Mouse (Mus musculus): ENCODE measurements around the gene Olfr329-ps.
A peak's percentile ranks its signal among the peaks of the same experiment; 100 is the strongest.
"Not testable (repeated sequence)": the region's sequence is repeated elsewhere in the genome, so short reads cannot be mapped to it uniquely, and the experiment has no call there.

Gene Olfr329-ps

DNA sequence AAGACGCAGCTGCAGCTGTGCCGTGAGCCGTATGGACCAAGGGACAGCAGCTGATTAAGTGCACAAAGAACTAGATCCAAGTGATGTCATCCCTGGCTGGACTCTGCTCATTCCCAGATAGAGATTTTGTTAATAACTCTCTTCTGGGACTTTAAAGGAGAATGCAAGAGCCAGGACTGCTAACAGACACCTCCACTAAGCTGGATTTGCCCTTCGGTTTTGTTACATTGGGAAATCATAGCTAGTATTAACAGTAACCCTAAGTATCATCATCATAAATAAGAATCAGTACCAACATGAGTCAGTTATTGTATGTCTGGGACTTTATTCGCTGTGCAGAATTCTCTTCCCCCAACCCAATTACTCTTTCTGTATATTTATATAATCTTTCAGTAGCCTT lies at the start of gene Olfr329-ps:
Gene Olfr329-ps, minus strand, starts transcription at position 101 of the 400 bp plus-strand sequence.
- no peak for DNase-seq

GRCm38 (mm10) chr11:58594814-58595213 lies 48.6 kb upstream of the Olfr329-ps start, which contains the start of gene Olfr324:
Olfr324 (plus strand) TSS chr11:58595114.
- DNase-seq: no peak

DNA sequence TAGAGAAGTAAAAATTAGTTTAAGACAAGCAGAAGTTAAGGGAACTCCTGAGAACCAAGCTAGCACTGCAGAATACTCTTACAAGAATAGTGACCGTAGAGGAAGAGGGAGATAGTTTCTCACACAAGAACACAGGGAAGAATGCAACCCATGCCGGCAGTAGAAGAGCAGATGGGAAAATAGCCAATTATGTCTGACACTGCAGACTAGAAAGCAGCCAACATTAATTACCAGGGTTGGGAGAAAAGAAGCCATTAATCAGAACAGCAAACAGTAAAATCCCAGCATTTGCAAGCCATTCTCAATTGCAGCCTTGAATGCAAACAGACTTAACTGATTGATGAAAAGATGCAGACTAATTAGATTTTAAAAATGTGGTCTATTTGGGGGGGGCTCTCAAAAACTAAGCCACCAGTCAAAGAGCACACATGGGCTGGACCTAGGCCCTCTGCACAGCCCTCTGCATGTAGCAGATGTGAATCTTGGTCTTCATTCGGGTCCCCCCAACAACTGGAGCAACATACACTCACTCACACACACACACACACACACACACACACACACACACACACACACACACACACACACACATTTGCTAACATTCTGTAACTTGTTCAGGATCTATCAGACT lies 42.5 kb upstream of the Olfr329-ps start:
- DNase-seq: no peak

DNA sequence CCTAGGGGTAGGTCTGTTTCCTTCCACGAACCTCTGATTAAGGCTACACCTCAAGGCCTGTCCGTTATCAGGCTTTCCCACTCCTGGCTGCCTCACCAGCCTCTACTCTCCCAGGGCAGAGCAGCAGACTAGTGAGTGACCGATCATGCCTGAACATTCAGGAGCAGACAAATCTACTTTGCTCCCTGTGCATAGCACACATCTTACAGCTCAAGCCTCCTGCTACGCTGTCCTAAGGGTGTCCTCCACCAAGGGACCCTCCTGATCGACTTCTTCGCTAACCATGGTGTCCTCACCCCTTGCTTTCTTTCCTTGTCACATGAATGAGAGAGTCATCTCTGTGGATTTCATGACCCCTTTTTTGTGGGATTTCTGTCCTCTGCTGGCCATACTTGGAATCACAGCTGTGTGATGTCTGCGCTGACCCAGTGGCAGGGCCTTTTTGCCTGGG lies 41.7 kb upstream of the Olfr329-ps start:
- peak; percentile 73 to 78 for DNase-seq

DNA sequence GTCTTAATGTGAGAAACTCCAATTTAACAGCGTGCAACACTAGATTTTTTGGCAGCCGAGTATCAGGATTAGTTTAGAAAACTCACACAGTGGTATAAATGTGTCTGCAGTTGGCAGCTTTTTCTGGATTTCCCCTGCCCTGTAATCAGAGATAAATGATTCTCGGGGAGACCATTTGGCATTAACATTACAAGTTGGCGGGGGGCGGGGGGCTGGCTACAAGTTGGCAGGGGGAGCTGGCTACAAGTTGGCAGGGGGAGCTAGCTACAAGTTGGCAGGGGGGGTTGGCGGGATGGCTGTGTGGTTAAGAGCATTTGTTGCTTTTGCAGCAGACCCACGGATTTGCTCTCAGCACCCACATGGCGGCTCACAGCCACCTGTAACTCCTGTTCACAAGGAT lies 32.4 kb upstream of the Olfr329-ps start:
- DNase-seq: peak; percentile 20 to 66

- no peak for DNase-seq
These were observed 31.2 kb upstream of the Olfr329-ps start, which contains the start of gene Olfr325 for GRCm38 (mm10) chr11:58577430-58577829. Olfr325 (plus strand) TSS chr11:58577730.

GRCm38 (mm10) chr11:58570405-58570804 lies 24.2 kb upstream of the Olfr329-ps start, which contains the start of gene Olfr224:
Olfr224 (minus strand) TSS chr11:58570553.
- DNase-seq: no peak

- DNase-seq: peak; percentile 5 to 7
These were observed 9.3 kb upstream of the Olfr329-ps start, which contains the start of gene Olfr328 for GRCm38 (mm10) chr11:58555536-58555935. Olfr328 (minus strand) TSS chr11:58555636.

GRCm38 (mm10) chr11:58534736-58535135 lies 11.5 kb downstream of the Olfr329-ps start, which contains the start of gene Olfr330:
Olfr330 (minus strand) TSS chr11:58534836.
- not testable (repeated sequence) for DNase-seq

GRCm38 (mm10) chr11:58519756-58520155 lies 26.5 kb downstream of the Olfr329-ps start:
- DNase-seq: peak; percentile 4 to 23

DNA sequence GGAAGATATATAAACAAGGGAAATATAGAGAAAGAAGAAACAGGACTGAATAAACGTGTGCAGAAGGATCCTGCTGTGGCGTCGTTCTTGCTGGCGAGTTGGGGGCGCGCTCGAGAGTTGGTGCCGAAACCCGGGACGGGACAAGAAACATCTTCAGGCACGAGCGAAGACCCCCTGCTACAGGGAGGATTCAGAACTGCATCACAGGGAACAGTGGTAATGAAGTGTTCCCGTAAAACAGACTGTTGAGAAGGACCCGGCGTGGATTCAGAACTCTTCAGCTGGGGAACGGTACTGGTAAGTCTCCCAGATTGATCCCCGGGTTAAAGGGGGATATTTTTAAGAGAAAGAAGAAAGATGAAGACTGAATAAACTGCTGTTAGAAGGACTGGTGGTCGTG lies 27.3 kb downstream of the Olfr329-ps start:
- DNase-seq: peak; percentile 62 to 64

DNA sequence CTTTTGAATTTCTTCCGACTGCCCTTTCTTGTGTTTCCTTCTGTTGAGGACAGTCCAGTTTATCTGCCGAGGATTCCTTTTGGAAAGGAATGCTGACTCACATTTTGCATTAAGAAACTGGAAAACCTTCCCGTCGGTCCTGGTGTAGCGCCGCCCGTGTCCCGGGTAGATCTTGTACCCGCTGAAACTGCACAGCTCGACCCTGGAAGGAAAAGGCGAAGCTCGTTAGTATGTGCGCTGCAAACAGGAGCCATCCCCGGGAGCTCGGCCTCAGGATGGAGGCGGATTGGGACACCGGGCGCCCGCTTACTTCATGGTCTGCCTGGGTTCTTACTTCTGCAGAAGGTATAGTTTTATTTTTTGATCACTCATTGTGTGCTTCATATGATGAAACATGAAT lies 37.2 kb downstream of the Olfr329-ps start:
- DNase-seq: not testable (repeated sequence)

GRCm38 (mm10) chr11:58502472-58502871 lies 43.8 kb downstream of the Olfr329-ps start, which contains the start of gene Olfr331:
Olfr331 (minus strand) TSS chr11:58502572.
- DNase-seq: not testable (repeated sequence)

GRCm38 (mm10) chr11:58499290-58499689 lies 46.9 kb downstream of the Olfr329-ps start:
- peak; percentile 10 to 34 for DNase-seq

- DNase-seq: peak; percentile 5
These were observed 47.5 kb downstream of the Olfr329-ps start for GRCm38 (mm10) chr11:58498761-58499160.

DNA sequence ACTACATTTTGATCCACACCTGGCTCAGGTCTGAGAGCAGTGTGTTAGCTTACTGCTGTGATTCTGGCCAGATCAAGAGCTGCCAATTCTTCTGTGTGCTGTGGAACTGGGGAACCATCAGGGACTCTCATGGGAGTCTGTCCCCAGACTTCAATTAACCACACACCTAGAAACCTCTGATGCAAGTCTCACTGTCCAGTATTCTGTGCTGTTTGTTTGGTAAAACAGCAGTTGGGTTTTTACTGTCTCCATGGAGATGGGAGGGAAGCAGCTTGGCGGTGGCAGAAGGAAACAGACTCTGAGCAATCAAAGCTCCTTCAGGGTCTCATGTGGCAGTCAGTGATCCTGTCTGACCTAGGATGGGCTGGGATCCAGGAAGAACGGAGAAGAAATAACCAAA lies 53.8 kb downstream of the Olfr329-ps start, which contains the start of gene Olfr332:
Gene Olfr332, minus strand, starts transcription at position 101 of the 400 bp plus-strand sequence.
- no peak for DNase-seq

All from cerebellum, postnatal 10 days (tissue).